Mouse (Mus musculus) layer of hippocampus, adult 9-11 months (tissue): Measurements from ENCODE around the gene Scfd2.

Experiments used
- DNase-seq: peaks from one replicate; pipeline ENCODE4 v3.0.0; 2022

Gene Scfd2

GRCm38 (mm10) chr5:74233808-74234207 lies 297.8 kb downstream of the Scfd2 start:
- no peak for DNase-seq

DNA sequence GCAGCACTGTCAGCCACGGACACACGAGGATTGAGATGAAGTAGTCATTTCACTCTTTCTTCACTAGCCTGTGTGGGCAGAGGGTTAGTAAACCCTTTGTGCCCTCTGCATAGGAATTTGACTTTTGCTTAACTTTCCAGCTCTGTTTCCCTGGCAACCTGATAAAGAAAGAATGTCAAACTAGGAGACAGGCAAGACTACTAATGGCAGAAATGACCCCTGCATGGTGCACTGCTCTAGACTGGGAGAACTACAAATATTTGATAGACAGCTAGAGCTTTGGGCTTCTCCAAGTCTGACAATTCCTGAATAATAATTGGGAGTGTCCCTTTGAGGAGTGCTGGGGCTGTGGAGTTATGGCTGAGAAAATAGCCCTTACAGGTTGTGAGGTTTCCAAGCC lies 301.0 kb downstream of the Scfd2 start:
- DNase-seq = no peak

- DNase-seq = no peak
Measured at GRCm38 (mm10) chr5:74229775-74230413, 301.7 kb downstream of the Scfd2 start.

- DNase-seq = no peak
Measured at GRCm38 (mm10) chr5:74228938-74229337, 302.6 kb downstream of the Scfd2 start.

DNA sequence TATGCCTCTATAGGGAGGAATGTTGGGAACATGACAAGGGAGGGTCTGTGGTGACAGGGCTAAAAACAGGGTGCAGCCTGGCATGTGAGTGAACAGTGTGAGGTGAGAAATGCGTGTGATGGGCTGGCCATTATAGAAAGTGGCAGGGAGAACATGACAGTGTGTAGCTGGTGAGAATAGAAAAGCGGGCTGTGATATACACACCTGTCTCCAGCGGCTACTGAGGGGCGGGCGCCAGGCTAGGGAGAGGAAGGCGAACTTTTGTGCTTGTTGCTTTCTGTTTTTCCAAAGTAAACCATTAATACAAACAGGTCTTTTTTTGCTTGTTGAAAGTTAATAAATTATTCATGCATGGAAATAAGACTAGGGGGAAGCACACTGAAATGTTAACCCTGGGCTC lies 304.2 kb downstream of the Scfd2 start:
- no peak for DNase-seq

- DNase-seq = no peak
Measured at GRCm38 (mm10) chr5:74226183-74226582, 305.4 kb downstream of the Scfd2 start.

DNA sequence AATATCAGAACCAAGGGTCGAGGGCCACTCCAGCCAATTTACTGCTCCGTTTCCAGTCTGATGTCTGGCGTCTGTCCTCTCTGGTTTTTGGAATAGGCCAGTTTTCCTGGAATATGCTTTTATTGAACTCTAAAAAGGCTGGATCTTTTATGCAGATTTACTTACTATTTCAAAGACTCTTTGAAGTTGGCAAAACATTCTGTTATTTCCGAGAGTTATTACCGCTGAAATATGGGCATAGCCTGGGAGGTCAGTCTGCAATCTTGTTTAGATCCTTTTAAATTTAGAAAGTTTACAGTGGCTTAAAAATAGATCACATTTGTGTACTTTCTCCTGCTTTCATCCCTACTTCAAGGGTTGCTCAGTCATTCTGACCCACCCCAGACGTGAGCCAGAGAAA lies 307.1 kb downstream of the Scfd2 start:
- DNase-seq = no peak

DNA sequence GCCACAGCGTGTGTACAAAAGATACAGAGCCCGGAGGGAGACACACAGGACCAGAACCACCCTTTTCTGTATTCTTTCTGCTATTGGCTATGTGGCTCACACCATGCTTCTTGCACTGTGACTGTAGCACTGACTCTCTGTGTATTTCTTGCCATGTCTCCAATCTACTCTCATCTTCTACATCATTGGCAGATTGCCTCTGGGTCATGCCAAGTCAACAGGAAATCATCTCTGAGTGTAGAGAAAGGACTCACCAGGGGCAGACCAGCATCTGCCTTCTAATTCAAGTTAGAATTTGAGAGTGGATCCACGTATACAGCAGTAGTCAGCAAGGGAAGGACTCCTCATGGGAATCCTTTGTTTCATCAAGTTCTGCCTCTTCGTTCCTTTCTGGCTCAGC lies 308.9 kb downstream of the Scfd2 start:
- no peak for DNase-seq

DNA sequence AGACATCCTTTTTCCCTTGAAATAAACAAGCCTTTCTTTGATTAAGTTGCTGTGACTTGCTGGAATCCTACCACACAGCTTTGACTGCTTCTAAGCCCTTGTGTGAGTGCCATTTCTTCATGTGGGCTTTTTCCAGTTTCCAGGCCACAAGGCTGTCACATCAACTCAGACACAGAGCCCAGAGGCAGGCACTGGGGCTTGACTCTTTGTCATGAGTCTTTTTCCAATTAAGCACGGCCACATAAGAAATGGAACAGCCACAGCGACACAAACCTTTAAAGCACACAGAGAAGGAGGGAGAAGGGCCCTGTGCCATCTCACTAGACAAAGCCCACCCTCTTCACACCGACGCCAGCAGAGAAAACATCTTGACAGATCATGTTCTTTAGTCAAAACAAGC lies 313.0 kb downstream of the Scfd2 start:
- DNase-seq = no peak

GRCm38 (mm10) chr5:74215125-74215524 lies 316.4 kb downstream of the Scfd2 start:
- DNase-seq = no peak

DNA sequence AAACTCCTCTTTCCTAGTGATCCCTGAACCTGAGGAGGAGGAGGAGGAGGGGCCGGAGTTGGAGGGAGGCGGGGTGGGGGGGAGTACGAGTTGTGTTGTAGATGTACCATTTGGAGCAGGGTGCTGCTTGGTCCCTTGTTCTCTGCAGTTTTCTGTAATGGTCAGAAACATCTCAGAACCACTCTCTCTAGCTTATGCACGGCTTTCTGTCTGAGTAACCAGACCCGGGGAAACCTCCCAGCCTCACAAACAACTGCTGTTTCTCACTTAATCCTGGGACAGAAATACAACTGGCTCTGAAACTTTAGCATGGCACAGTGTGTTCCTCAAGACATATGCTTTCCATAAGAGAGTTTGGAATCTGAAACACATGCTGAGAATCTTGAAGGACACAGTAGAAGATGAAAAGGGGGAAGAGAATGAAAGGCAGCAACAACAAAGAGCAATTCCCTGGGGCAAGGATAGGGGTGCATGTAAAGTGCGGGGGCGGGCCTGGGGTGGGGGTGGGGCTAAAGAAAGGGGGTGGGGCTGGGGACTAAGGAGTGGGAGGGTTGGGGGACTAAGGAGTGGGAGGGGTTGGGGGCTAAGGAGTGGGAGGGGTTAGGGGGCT lies 317.0 kb downstream of the Scfd2 start:
- DNase-seq = no peak

- DNase-seq = no peak
Measured at GRCm38 (mm10) chr5:74211346-74211745, 320.2 kb downstream of the Scfd2 start.

GRCm38 (mm10) chr5:74209640-74210039 lies 321.9 kb downstream of the Scfd2 start:
- no peak for DNase-seq

GRCm38 (mm10) chr5:74208438-74208837 lies 323.1 kb downstream of the Scfd2 start:
- DNase-seq = no peak

GRCm38 (mm10) chr5:74207209-74207608 lies 324.4 kb downstream of the Scfd2 start:
- DNase-seq = no peak

DNA sequence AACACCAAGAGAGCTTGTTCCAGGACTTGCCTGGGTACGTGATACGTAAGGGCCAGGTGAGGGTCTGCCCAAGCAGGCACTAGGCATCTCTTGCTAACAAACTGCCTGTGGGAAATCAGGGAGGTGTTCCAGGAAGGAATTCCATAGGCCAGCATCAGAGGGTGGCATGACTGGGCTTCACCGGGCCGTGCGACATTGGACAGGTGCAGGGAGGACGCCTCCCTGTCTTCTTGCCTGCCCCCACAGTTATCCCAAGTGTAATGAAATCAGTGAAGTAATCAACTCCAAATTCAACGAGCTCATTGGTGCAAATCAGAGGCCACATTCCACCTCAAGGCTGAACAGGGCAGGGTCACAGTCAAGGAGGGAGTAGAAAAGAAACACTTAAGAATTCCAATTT lies 324.9 kb downstream of the Scfd2 start:
- DNase-seq = no peak

GRCm38 (mm10) chr5:74206038-74206437 lies 325.5 kb downstream of the Scfd2 start:
- DNase-seq = no peak

DNA sequence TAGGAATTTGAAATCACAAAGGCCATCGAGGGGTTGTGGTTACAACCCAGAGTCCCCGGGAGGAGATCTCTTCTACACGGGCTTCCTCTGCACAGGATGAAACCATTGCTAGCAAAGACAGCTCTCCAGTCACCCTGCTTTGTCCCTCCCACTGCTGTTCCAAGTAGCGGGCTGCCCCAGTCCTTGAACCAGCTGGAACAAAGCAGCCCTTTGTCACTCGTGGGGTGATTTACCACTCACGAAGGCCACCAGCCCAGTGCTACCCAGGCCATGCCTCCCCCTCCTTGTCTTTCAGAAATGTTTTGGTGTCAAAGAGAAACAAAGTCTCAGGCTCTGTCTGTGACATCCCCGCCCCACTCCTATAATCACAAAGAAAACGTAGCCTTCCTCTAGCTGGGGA lies 326.1 kb downstream of the Scfd2 start:
- peak; percentile 49 for DNase-seq

GRCm38 (mm10) chr5:74204465-74204864 lies 327.1 kb downstream of the Scfd2 start:
- no peak for DNase-seq

DNA sequence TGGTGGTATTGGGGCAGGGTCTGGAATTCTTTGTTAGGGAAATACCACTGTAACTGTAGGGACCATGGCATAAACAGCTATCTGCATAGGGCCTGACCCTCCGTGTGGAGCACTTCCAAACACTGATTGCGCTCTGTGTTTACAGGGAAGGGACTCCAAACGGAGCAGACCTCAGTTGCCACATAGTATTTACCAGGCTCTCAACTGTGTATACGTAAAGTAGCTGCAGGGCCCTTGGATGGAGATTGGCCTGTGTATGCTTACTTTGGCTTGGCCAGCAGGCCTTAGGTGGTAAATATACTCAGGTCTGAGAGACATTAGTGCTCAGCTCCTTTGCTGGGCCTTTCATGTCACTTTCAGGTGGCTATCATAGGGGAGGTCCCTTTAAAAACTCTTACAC lies 329.0 kb downstream of the Scfd2 start:
- DNase-seq = no peak

GRCm38 (mm10) chr5:74201570-74202357 lies 329.8 kb downstream of the Scfd2 start:
- no peak for DNase-seq

DNA sequence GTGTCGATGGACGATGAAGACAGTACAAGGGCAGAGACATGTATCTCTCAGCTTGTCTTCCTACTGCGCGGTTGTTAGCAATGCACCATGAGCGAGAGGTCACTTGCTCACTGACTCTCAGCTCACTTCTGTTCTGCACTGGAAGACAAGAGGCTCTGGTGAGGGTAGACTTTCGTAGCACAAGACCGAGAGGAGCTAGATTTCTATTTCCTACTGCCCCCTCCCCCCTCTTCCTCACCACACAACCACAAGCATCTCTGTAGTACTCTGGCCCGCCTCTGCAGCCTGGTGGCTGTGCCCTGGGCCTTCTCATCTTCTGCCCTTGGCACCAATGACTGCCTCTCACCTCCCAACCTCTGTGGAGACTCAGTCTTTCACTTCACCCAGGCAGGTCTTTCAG lies 331.1 kb downstream of the Scfd2 start:
- DNase-seq = no peak

- DNase-seq = no peak
Measured at GRCm38 (mm10) chr5:74199793-74200192, 331.8 kb downstream of the Scfd2 start.

GRCm38 (mm10) chr5:74198446-74198845 lies 333.1 kb downstream of the Scfd2 start:
- DNase-seq = no peak
